Mouse (Mus musculus): ENCODE results near the gene Rxfp2. TPM values are rescaled to one million over a fixed set of nuclear protein-coding genes. Genes with fewer than 3 reads are reported as not detected.

Gene Rxfp2
- total and polyA plus RNA-seq, 2 experiments from 2014 or later: not detected

GRCm38 (mm10) chr5:150114778-150115177, 96.3 kb downstream of the Rxfp2 start:
- no peak overlapping the region for H3K4me3 ChIP-seq (ENCODE audit: low read depth, low read length)
- WGBS: 75% methylated on average over 4 of the region's 4 CpGs
- H3K9ac ChIP-seq (replicated peaks; ENCODE audit: low read depth, low read length): no peak overlapping the region
- ATAC-seq (ENCODE audit: insufficient read depth, low read depth): no peak
- 0 out of 2 replicates have a peak, but pooled peaks cover 8% of the 10 kb centered on the region for H3K4me1 ChIP-seq (ENCODE audit: control insufficient read depth, insufficient read depth)
- no peak overlapping the region for H3K27ac ChIP-seq (ENCODE audit: low read depth)
- peak; percentile 18 for DNase-seq (ENCODE audit: low spot score)
- 0 out of 2 replicates have a peak, but pooled peaks cover under 1% of the 10 kb centered on the region for H3K9me3 ChIP-seq (replicated peaks; ENCODE audit: control insufficient read depth, low read length)
- TF ChIP-seq EP300 (IDR thresholded peaks at IDR 0.05; ENCODE audit: low read depth) (no peak), CTCF (IDR thresholded peaks at IDR 0.05; ENCODE audit: low read depth) (no peak)
- no peak overlapping the region for H3K4me2 ChIP-seq (ENCODE audit: low read depth, low read length)
- no peaks in the 10 kb centered on the region for H3K27me3 ChIP-seq (ENCODE audit: control insufficient read depth, insufficient read depth, low read length)
- no peaks in the 10 kb centered on the region for H3K36me3 ChIP-seq (replicated peaks; ENCODE audit: control insufficient read depth, insufficient read depth, low read length)

DNA sequence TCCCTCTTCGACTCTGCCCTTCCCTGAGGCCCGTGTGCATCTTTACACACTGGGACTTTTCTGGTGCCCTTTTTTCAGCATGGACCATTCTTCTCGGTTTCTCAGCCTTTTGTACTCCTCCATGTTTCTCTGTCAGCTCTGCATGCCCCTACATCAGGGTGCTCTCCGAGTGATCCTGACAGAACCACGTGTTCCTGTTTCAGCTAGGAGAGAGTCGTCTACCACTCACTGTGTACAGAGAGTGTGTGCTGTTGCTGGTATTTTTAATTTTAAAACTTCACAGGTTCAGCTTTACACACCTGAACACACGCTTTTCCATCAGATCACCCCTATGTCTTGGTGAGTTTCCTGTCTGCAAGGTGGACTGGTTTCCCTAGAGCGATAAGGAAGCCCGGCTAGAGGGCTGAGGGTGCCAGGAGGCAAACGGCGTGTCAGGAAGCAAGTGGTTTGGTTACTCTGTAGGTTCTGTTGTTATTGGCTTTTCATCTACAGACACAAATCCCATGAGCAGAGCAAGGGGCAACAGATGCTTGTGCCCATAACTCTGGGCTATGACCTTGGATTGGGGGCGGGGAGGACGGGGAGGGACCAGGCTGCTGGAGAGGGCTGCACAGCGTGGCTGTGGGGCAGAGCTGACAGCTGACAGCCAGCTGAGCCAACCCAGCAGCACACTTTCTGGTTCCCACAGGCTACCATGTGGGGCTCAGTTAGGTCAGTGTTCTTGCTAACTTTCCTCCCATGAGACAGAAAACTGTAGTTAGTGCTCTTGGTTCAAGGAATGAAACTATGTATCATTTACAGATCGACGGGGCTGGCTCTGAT, 97.0 kb downstream of the Rxfp2 start:
- 0 out of 2 replicates have a peak overlapping the region, but pooled peaks have one; percentile 7 for H3K4me3 ChIP-seq (ENCODE audit: low read depth, low read length)
- H3K36me3 ChIP-seq (replicated peaks; ENCODE audit: control insufficient read depth, insufficient read depth, low read length): no peaks in the 10 kb centered on the region
- 0 out of 2 replicates have a peak overlapping the region, but pooled peaks have one; percentile 4 for H3K9ac ChIP-seq (replicated peaks; ENCODE audit: low read depth, low read length)
- 0 out of 2 replicates have a peak, but pooled peaks cover 8% of the 10 kb centered on the region for H3K4me1 ChIP-seq (ENCODE audit: control insufficient read depth, insufficient read depth)
- ATAC-seq (ENCODE audit: insufficient read depth, low read depth): peak; percentile 49
- WGBS: 27% methylated on average over 16 of the region's 16 CpGs
- peak overlapping the region; percentile 42 for H3K4me2 ChIP-seq (ENCODE audit: low read depth, low read length)
- H3K27me3 ChIP-seq (ENCODE audit: control insufficient read depth, insufficient read depth, low read length): no peaks in the 10 kb centered on the region
- H3K27ac ChIP-seq (ENCODE audit: low read depth): peak overlapping the region; percentile 69
- no peak for TF ChIP-seq EP300 (IDR thresholded peaks at IDR 0.05; ENCODE audit: low read depth)
- TF ChIP-seq CTCF (IDR thresholded peaks at IDR 0.05; ENCODE audit: low read depth): no peak
- no peaks in the 10 kb centered on the region for H3K9me3 ChIP-seq (replicated peaks; ENCODE audit: control insufficient read depth, low read length)
- DNase-seq (ENCODE audit: low spot score): peak; percentile 43

DNA sequence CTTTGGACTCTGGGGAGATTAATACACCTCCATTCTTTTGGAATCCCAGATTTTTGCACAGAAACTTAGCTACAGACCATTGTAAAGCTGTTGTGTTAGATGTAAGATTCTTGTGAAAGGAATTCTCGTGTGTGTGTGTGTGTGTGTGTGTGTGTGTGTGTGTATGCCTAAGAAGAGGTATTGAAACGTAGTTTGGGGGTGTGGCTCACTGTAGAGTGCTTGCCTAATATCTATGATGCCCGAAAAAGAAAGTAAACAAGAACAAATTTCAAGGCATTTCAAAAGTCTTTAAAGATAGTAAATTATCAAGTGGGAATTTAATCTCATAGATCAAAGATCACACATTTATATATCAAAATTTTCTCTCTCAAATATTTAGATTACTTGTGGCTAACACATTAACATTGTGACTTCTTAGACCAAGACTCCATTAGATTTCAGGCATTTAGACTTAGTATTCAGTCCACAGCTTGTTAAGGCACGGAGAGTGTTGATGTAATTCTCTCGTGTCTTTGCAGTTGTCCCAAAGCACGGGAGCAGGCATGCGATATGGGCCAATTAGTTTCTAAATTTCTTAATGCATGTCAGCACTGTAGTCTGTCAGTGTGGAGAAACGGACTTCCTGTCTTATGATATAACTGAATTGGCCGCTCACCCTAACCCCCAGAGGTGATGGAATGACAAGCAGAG, 97.9 kb downstream of the Rxfp2 start:
- WGBS: 54% methylated on average over 9 of the region's 9 CpGs
- Histone ChIP-seq H3K36me3 (replicated peaks; ENCODE audit: control insufficient read depth, insufficient read depth, low read length) (no peaks in the 10 kb centered on the region), H3K27ac (ENCODE audit: low read depth) (peak overlapping the region; percentile 69), H3K4me3 (ENCODE audit: low read depth, low read length) (no peak overlapping the region), H3K4me2 (ENCODE audit: low read depth, low read length) (peak overlapping the region; percentile 42), H3K27me3 (ENCODE audit: control insufficient read depth, insufficient read depth, low read length) (no peaks in the 10 kb centered on the region), H3K4me1 (ENCODE audit: control insufficient read depth, insufficient read depth) (0 out of 2 replicates have a peak, but pooled peaks cover 12% of the 10 kb centered on the region), H3K9me3 (replicated peaks; ENCODE audit: control insufficient read depth, low read length) (no peaks in the 10 kb centered on the region), H3K9ac (replicated peaks; ENCODE audit: low read depth, low read length) (no peak overlapping the region)
- DNase-seq (ENCODE audit: low spot score) (no peak), ATAC-seq (ENCODE audit: insufficient read depth, low read depth) (no peak)
- no peak for TF ChIP-seq CTCF (IDR thresholded peaks at IDR 0.05; ENCODE audit: low read depth)
- no peak for TF ChIP-seq EP300 (IDR thresholded peaks at IDR 0.05; ENCODE audit: low read depth)

- H3K9me3 ChIP-seq (replicated peaks; ENCODE audit: control insufficient read depth, low read length): no peaks in the 10 kb centered on the region
- TF ChIP-seq EP300 (IDR thresholded peaks at IDR 0.05; ENCODE audit: low read depth): no peak
- peak; percentile 27; the same call in 1 of the 2 replicates for TF ChIP-seq CTCF (IDR thresholded peaks at IDR 0.05; ENCODE audit: low read depth)
- DNase-seq (ENCODE audit: low spot score): no peak
- H3K4me1 ChIP-seq (ENCODE audit: control insufficient read depth, insufficient read depth): 0 out of 2 replicates have a peak, but pooled peaks cover 12% of the 10 kb centered on the region
- no peak overlapping the region for H3K9ac ChIP-seq (replicated peaks; ENCODE audit: low read depth, low read length)
- ATAC-seq (ENCODE audit: insufficient read depth, low read depth): no peak
- no peaks in the 10 kb centered on the region for H3K36me3 ChIP-seq (replicated peaks; ENCODE audit: control insufficient read depth, insufficient read depth, low read length)
- H3K4me3 ChIP-seq (ENCODE audit: low read depth, low read length): no peak overlapping the region
- no peak overlapping the region for H3K27ac ChIP-seq (ENCODE audit: low read depth)
- no peak overlapping the region for H3K4me2 ChIP-seq (ENCODE audit: low read depth, low read length)
- no peaks in the 10 kb centered on the region for H3K27me3 ChIP-seq (ENCODE audit: control insufficient read depth, insufficient read depth, low read length)
- WGBS: 82% methylated on average over 6 of the region's 6 CpGs
Measured at GRCm38 (mm10) chr5:150116906-150117216, 98.4 kb downstream of the Rxfp2 start.

DNA sequence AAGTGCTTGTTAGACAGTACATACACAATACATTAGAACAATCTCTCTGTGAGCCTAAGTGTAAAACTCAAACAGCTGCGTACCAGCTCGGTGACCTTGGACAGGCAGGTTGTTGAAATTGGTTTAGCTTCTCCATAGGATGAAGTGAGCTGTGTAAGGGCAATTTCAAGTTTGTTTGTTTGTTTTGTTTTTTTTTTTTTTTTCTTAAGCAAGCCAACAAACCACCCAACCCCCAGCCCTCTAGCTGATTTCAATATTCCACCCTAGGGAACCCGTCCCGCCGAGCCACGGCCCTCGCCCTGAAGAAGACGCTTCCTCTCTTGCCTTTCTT, 99.6 kb downstream of the Rxfp2 start:
- Histone ChIP-seq H3K36me3 (replicated peaks; ENCODE audit: control insufficient read depth, insufficient read depth, low read length) (no peaks in the 10 kb centered on the region), H3K4me2 (ENCODE audit: low read depth, low read length) (peak overlapping the region; percentile 65), H3K4me1 (ENCODE audit: control insufficient read depth, insufficient read depth) (peaks cover 12% of the 10 kb centered on the region; the same call in 1 of the 2 replicates), H3K27me3 (ENCODE audit: control insufficient read depth, insufficient read depth, low read length) (no peaks in the 10 kb centered on the region), H3K4me3 (ENCODE audit: low read depth, low read length) (peak overlapping the region; percentile 57), H3K27ac (ENCODE audit: low read depth) (peak overlapping the region; percentile 61), H3K9me3 (replicated peaks; ENCODE audit: control insufficient read depth, low read length) (no peaks in the 10 kb centered on the region), H3K9ac (replicated peaks; ENCODE audit: low read depth, low read length) (no peak overlapping the region)
- DNase-seq (ENCODE audit: low spot score) (no peak), ATAC-seq (ENCODE audit: insufficient read depth, low read depth) (no peak)
- no peak for TF ChIP-seq CTCF (IDR thresholded peaks at IDR 0.05; ENCODE audit: low read depth)
- TF ChIP-seq EP300 (IDR thresholded peaks at IDR 0.05; ENCODE audit: low read depth): no peak
- 8% methylated on average over 8 of the region's 8 CpGs for WGBS

Measured in heart, postnatal 0 days (tissue).